Mouse (Mus musculus) kidney, postnatal 10 days (tissue): ENCODE data around the gene Marcks.
A peak's percentile ranks its signal among the peaks of the same experiment; 100 is the strongest.
"Not testable (repeated sequence)": the region's sequence is repeated elsewhere in the genome, so short reads cannot be mapped to it uniquely, and the experiment has no call there.

Experiments used
- DNase-seq: peaks from one replicate; pipeline ENCODE4 v3.0.0; 2021; ENCODE audit warnings: mixed read lengths

Marcks gene

GRCm38 (mm10) chr10:37135951-37136751 is 2.6 kb downstream of the Marcks start:
- DNase-seq: peak; percentile 74

GRCm38 (mm10) chr10:37133876-37134708 is 4.6 kb downstream of the Marcks start:
- no peak for DNase-seq

- no peak for DNase-seq
Measured at GRCm38 (mm10) chr10:37132671-37133070, 6.0 kb downstream of the Marcks start.

- DNase-seq: no peak
Measured at GRCm38 (mm10) chr10:37129652-37130051, 9.1 kb downstream of the Marcks start.

- no peak for DNase-seq
Measured at GRCm38 (mm10) chr10:37115329-37115728, 23.4 kb downstream of the Marcks start.

- DNase-seq: no peak
Measured at GRCm38 (mm10) chr10:37112812-37113211, 25.9 kb downstream of the Marcks start.

- no peak for DNase-seq
Measured at GRCm38 (mm10) chr10:37112362-37112761, 26.4 kb downstream of the Marcks start.

GRCm38 (mm10) chr10:37111432-37111831 is 27.3 kb downstream of the Marcks start:
- DNase-seq: no peak

GRCm38 (mm10) chr10:37106871-37107627 is 31.7 kb downstream of the Marcks start:
- no peak for DNase-seq

- no peak for DNase-seq
Measured at GRCm38 (mm10) chr10:37106303-37106702, 32.4 kb downstream of the Marcks start.

GRCm38 (mm10) chr10:37102227-37103080 is 36.3 kb downstream of the Marcks start:
- DNase-seq: no peak

GRCm38 (mm10) chr10:37101733-37102132 is 37.0 kb downstream of the Marcks start:
- no peak for DNase-seq

GRCm38 (mm10) chr10:37096529-37096928 is 42.2 kb downstream of the Marcks start:
- no peak for DNase-seq

- no peak for DNase-seq
Measured at GRCm38 (mm10) chr10:37095803-37096202, 42.9 kb downstream of the Marcks start.

GRCm38 (mm10) chr10:37093306-37093705 is 45.4 kb downstream of the Marcks start:
- no peak for DNase-seq

GRCm38 (mm10) chr10:37090411-37090810 is 48.3 kb downstream of the Marcks start:
- no peak for DNase-seq

- not testable (repeated sequence) for DNase-seq
Measured at GRCm38 (mm10) chr10:37084071-37084470, 54.6 kb downstream of the Marcks start.
